Mouse (Mus musculus) T-helper 2 cell (primary cell): ENCODE data around the gene Cnbd2.

Experiments
- in situ Hi-C: fragments of 300-600 bp; cut with MboI, MseI; formaldehyde crosslinking; loops from one replicate; pipeline ENCODE4 v1.15.1; 2025; ENCODE audit warnings: high pct_unique_total_duplicates

Cnbd2 gene

DNA sequence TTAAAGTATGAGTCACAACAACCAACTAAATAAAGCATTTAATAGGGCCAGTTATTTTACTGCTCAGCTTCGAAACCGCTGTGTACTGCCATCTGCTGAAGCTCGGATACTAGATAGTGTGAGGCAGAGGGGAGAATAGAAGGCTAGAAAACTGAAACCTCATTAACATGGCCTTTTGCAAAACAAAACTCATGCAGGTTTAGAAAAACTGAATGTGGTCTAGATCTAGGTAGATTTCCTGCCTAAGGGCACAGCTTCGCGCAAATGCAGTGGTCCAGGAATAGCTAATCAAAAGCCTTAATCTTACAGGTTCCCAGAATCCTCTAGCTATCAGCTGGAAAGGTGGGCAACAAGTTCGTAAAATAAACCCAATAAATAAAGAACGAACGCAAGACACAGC lies 658 bp upstream of the Cnbd2 start:
- in situ Hi-C loops, result no loop called here

GRCm38 (mm10) chr2:156311841-156312291 lies 233 bp upstream of the Cnbd2 start:
- in situ Hi-C loops, result no loop called here

DNA sequence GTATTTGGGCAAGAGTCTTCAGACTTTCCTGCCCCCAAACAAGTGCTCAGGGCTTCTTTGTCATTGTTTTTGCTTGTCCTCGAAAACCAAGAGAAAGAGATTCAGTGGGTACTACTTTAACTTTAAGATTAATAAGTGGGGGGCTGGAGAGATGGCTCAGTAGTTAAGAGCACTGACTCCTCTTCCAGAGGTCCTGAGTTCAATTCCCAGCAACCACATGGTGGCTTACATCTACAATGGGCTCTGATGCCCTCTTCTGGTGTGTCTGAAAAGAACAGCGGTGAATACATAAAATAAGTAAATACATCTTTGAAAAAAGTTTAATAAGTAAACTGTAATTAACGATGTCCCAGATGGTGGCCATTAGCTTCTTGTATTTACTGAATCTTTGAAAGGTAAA lies 1.1 kb downstream of the Cnbd2 start:
- in situ Hi-C loops, result no loop called here

DNA sequence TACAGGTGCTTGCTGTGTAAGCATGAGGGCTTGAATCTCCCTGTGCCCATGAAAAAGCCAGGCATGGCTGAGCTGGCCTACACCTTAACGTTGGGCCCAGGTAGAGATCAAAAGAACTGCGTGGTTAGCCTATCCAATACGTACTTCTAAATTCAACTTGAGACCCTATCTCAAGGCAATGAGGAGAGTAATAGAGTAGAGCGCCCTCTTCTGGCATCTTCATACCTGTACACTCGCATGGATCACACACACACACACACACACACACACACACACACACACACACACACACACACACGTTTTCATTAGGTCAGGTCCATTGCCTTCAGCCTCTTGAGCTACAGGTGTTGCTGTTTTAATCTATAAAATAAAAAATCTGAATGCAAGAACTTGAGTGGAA lies 2.7 kb downstream of the Cnbd2 start:
- in situ Hi-C loops, result no loop called here

GRCm38 (mm10) chr2:156318491-156318890 lies 6.4 kb downstream of the Cnbd2 start:
- in situ Hi-C loops, result no loop called here

DNA sequence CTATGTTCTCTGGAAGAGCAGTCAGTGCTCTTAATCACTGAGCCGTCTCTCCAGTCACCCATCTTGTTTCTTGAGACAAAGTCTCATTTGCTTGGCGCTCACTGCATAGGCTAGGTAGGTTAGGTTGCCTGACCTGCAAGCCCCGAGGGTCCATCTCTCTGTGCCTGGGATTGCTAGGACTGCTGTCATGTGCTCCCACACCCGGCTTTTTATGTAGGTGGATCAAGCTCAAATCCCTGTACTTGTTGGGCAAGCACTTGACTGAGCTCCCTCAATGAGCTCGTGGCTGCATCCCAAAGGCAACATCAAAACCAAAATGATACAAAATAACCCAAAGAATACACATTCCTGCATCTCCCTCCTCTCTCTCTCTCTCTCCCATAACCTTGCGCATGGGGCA lies 9.4 kb downstream of the Cnbd2 start:
- in situ Hi-C loops, result no loop called here

GRCm38 (mm10) chr2:156324116-156324588 lies 12.1 kb downstream of the Cnbd2 start:
- in situ Hi-C loops, result no loop called here

DNA sequence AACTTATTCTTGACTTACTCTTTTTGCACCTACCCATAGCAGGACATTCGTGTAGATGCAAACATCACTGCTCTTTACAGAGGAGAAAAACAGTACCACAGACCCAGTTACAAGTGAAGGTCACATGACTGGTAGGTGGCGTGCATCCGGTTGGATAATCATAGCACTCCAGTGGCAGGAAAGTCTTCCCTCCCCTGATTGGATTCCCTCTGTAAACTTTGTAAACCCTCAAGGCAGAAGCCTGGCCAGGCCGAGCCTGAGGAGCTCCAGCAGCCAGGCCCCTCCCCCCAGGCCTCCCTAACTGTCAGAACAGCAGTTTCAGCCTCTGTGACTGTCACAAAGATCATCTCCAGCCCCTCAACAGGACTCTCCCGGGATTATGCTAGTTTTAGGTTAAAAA lies 12.6 kb downstream of the Cnbd2 start:
- in situ Hi-C loops, result no loop called here

DNA sequence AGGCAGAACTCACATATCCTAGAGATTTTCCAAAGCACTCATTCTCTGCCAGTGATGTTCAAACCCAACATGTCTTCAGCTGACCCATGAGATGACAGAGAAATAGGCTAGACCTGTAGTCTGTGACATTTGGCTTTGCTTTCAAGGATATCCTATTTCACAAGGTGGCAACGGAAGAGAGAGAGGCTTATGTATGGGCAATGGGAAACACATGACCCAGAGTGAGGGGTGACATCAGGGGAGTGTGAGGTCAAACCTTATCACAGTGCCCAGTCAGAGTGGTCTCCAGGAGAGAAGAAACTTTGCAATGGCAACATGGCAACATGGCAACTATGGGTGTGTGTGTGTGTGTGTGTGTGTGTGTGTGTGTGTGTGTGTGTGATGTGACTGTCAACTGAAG lies 18.6 kb downstream of the Cnbd2 start:
- in situ Hi-C loops, result no loop called here

DNA sequence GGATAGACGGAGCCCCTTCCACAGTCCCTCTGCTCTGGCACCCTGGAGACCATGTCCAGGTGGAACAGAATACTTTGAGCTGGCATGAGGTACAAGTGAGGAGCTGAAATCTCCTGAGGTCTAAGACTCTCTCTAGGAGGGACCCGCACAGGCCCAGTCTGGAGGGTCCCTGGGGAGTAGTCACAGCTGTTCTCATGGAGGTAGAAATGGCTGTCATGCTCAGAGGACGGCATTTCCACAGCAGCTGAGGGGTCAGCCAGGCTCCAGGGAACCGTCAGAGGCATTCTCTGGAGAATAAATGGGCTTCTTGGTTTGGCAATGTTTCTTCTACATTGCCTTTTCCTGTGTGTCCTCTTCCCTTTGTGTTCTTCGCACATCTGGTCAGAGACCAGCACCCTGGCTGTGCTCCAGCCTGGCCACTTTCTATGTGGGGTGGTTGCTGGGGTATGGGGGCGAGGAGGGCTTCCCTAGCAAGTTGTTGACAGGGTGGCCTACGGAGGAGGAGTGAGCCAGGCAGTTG lies 19.4 kb downstream of the Cnbd2 start:
- in situ Hi-C loops, result no loop called here

GRCm38 (mm10) chr2:156340078-156340477 lies 28.0 kb downstream of the Cnbd2 start:
- in situ Hi-C loops, result no loop called here

GRCm38 (mm10) chr2:156344775-156345532 lies 32.9 kb downstream of the Cnbd2 start:
- in situ Hi-C loops, result no loop called here

GRCm38 (mm10) chr2:156348812-156349211 lies 36.7 kb downstream of the Cnbd2 start:
- in situ Hi-C loops, result no loop called here

DNA sequence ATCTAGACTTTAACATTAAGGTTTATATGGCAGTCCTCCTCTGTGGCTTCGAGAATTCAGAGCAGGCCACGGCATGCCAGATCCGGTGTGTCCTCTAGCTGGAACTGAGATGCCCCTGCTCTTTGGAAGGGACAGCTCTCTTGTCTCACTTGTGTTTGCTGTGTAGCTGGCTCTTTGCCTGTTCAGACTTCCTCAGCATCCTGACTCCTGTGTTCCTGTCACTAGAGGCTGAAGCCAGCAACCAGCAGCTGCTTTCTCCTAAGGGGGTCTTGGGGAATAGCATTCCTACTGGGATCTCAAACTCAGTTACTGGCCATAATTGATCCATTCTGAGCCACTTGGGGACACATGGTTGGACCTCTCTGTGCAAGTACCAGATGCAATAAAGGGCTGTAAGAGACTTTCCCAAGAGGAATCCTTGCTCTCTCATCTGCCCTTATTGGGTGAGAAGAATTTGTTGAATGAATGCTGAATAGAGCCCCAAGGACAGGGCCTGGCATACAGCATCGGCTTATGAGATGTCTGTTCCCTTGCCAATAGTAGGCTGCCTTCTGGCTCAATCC lies 37.3 kb downstream of the Cnbd2 start:
- in situ Hi-C loops, result no loop called here

DNA sequence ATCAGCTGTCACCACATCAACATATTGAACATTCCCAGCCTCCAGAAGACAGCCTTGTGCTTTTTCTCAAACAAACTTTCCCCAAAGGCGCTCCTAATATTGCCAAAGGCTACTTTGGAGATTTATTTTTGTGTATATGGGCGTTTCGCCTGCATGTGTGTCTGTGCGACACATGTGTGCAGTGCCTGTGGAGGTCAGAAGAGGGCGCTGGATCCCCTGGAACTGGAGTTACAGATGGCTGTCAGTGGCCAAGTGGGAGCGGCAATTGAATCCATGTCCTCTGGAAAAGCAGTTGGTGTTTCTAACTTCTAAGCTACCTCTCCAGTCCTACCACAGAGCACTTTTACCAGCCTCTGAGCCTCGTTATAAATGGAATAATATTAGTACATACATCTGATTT lies 39.1 kb downstream of the Cnbd2 start:
- in situ Hi-C loops, result no loop called here

DNA sequence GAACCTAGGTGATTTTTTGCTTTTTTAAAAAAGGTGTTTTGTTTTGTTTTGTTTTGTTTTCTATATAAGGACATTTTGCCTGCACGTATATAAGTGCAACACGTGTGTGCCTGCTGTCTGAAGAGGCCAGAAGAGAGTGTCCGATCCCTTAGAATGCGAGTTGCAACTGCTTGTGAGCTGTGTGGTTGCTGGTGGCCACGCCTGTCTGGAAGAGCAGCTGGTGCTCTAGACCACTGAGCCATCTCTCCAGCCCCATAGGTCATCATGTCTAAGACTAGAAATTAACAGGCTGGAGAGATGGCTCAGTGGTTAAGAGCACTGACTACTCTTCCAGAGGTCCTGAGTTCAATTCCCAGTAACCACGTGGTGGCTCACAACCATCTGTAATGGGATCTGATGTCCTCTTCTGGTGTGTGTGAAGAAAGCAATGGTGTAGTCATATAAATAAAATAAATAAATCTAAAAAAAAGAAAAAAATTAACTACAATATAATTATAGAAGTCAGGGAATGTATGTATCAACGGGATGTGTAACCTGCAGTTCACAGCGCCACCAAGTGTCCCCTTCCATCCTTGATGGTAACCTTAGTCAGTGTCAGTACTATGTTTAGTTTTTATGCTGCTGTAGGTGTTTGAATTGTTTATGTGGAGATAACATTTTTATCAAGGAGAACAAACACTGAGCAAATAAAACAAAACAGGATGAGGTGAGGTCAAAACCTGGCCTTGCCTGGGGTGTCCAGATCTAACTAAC lies 40.5 kb downstream of the Cnbd2 start:
- in situ Hi-C loops, result no loop called here

- in situ Hi-C loops, result no loop called here
Observed at GRCm38 (mm10) chr2:156353265-156353692, 41.2 kb downstream of the Cnbd2 start.

- in situ Hi-C loops, result no loop called here
Observed at GRCm38 (mm10) chr2:156356031-156356430, 43.9 kb downstream of the Cnbd2 start.

DNA sequence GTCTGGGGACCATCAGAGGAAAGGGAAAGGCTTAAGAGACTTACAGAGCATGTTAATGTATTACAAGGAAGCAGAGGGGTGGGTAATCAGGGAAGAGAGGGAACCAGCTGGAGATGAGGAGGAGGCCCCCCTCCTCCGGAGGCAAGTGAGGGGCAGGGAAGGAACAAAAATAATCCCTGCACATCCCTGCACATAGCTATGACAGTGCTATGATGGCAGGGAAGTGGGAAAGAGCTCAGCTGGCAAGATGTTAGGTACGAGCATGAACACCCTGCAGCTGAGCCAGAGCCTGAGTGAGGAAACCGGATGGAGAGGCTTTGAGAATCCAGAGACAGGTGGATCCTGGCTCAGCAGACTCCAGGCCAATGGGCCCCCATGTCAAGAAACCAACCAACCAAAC lies 56.4 kb downstream of the Cnbd2 start:
- in situ Hi-C loops, result no loop called here

- in situ Hi-C loops, result no loop called here
Observed at GRCm38 (mm10) chr2:156370896-156371295, 58.8 kb downstream of the Cnbd2 start.

- in situ Hi-C loops, result no loop called here
Observed at GRCm38 (mm10) chr2:156376956-156377355, 64.9 kb downstream of the Cnbd2 start.

DNA sequence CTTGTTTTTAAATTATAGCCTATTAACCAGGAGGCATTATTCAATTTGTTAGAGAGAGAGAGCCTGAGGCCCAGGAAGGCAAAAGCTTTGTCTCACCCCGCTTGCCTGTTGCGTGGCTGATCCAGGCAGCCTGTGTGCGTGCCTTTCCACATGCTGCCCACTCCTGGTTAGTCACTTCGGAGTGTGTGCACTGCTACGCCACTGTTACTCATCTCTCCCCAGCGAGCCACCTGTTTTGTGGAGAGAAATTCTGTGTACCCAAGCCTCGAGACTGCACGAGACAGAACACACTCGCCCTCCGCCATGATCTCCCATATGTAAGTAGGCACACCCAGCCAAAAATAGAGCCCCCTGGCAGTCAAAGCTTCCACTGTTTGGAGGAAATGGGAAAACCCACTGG lies 67.8 kb downstream of the Cnbd2 start:
- in situ Hi-C loops, result no loop called here
